Mouse (Mus musculus) lung, postnatal 4 days (tissue): ENCODE measurements around the gene Zdhhc23.

Experiments used
- DNase-seq, 2 experiments: peaks; one replicate each; pipeline ENCODE4 v3.0.0; 2021

Zdhhc23 gene

DNA sequence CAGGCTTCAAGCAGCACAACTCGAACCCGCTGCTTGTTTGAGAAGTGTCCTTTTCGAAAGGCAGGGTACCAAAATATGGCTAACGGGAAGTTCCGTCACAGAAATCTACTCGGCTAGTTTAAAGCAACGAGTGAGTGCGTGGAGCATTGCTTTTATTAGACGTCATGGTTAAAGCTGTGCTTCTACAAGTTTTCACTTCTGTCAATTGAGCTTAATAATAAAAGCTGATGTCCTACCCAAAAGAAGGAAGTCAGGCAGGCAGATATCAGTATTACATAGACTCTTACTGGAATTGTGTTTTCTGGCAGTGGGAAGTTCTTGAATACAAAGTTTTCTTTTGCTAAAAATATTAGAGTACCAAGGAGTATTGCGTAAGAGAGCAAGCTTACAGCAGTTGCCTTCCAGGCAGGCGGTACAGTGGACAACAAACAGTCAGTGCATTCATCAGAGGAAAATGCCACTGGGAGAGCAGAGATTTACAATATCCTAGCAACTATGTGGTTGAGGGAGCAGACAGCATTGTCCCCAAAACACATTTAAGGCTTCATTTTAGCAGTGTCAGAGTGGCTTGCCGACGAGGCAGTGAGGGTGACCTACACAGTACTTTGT, 13.7 kb downstream of the Zdhhc23 start:
- DNase-seq, result no peak

DNA sequence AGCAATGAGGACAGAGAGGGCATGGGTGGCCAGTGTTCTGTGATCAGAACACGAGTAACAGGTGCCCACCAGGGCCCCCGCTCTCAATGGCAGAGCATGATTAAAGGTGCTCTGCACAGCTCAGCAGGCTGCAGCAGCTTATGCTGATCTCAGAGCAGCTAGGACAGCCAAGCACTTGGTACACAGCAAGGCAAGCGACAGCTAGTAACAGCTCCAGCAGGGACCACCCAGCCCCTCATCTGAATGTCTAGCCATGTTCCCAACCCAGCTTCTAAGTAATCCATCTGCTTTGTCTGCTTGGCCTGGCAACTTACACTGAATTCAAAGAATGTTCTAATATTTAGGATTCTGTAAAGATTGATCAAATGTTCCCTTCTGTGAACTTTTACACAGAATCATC, 15.8 kb downstream of the Zdhhc23 start:
- no peak for DNase-seq

DNA sequence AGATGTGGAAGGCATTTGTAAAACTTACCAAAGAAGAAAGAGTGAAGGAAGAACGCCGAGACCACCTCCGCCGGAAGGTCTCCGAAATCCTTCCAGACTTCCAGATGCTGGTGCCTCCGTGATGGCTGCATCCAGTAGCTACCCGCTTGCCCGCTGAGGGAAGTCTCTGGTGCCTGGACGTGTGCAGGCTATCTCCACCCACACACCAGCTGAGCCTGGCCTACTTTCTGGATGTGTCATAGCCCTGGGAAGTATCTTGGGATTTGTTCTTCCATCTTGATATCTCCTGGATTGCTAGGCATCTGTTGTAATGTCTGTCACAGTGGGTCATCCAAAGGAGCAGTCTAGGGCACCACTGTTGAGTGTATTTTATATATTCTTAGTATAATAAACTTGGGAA, 16.3 kb downstream of the Zdhhc23 start:
- no peak for DNase-seq

GRCm38 (mm10) chr16:43958038-43958437, 21.6 kb downstream of the Zdhhc23 start:
- DNase-seq, result no peak

DNA sequence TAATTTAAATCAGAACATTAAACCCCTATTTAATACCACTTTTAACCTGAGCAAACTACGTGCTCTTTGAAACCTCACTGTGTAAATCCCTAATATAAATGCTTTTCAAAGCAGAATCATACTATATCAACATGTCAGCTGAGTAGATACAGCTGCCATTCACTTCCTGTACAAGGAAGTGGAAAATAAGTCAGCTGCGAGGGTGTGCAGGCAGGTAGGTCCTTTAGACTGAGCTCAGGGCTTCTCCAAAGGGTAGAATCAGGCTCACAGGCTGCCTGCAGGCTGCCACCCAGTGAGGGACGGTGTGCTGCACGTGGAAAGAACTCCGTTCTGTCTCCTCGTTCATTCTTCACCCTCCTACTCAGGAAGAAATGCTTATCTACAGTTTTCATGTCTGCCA, 24.7 kb downstream of the Zdhhc23 start:
- no peak for DNase-seq

DNA sequence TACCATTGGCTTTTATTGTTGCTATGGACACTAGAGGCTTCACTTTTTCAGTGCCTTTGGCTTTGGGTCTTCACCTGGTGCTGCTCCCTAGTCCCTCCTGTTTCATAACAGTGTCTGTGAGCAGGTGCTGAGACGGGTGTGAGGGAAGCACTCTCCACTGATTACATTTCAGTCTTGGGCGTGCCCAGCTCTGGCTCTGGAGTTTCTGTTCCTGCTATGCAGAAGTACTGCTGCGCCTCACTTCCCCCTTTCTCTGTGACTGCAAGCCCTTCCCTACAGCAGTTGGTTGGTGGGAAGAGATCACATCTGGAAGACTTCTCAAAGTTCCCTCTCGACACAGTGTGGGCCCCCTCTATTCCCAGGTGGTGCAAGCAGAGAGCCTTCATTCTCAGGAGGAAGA, 28.0 kb downstream of the Zdhhc23 start:
- DNase-seq, result peak; percentile 51

GRCm38 (mm10) chr16:43945869-43946268, 33.7 kb downstream of the Zdhhc23 start:
- no peak for DNase-seq

DNA sequence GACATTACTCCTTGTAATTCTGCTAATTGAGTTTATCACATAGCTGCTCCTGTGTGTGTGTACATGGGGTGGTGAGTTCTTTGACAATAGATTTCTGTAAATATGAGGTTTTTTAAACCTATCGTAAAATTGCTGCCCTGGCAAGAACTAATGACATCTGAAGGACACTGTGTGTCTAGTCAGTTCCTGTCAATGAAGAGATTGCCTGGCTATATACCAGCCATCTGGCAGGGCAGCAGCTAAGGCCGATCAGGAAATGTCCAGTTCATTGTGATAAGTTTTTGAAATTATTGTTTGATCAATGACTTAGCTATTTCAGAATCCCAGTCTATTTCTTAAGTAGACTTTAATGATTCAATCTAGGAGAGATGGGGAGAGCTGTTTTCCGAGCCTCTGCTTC, 34.2 kb downstream of the Zdhhc23 start:
- no peak for DNase-seq

DNA sequence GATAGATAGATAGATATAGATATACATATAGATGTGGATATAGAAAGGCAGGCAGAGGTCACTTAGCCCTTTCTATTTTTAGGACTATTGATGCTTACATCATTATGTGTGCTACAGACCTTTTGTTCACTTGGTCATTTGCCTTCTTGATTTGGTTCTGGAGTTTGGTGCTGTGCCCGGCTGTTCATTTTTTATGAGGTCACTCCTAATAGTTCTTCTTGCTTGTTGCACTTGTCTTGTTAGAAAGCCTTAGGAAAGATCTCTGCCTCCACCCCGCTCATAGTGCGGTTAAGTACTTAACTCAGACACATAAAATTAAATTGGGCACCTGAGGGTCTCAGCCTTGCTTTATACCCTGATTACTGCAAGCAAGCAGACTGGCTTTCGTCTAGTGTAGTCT, 38.7 kb downstream of the Zdhhc23 start:
- no peak for DNase-seq

- no peak for DNase-seq
Measured at GRCm38 (mm10) chr16:43935892-43936291, 43.7 kb downstream of the Zdhhc23 start.

DNA sequence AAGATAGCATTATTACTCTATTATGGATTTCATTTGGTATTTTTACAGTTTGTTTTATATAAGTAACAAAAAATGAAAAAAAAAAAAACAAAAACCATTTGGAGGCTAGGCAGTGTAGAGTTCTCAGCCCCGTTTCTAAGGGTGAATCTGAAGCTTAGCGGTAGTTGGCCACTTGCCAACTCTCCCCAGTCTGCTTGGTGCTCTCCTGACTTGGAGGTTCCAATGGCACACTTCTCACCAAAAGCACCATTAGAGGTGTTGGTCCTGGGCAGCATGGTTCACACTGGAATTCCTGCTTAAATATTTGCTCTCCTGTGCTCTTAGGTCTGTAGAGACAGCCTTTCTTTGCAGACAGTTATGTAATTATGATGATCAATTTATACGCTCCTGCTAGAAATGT, 44.2 kb downstream of the Zdhhc23 start:
- DNase-seq, result no peak

GRCm38 (mm10) chr16:43934856-43935255, 44.7 kb downstream of the Zdhhc23 start:
- no peak for DNase-seq

DNA sequence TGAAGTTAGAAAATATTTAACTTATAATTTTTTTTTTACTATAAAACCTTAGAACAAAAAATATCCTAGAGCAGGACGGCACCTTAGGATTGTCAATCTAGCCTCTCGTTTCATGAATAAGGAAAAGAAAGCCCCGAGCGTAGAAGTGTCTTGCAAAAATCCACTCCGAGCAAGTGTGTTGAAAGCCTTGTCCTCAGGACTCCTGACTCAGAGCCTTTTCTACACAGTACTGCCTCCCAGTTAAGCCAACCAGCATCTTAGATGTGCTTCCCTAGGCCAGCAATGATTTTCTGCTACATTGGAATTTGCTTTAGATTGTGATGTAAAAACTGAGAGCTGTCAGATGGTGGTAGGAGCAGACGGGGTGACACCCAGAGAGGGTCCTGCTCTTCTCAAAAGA, 46.5 kb downstream of the Zdhhc23 start:
- no peak for DNase-seq

GRCm38 (mm10) chr16:43932319-43932718, 47.3 kb downstream of the Zdhhc23 start:
- DNase-seq, result no peak

DNA sequence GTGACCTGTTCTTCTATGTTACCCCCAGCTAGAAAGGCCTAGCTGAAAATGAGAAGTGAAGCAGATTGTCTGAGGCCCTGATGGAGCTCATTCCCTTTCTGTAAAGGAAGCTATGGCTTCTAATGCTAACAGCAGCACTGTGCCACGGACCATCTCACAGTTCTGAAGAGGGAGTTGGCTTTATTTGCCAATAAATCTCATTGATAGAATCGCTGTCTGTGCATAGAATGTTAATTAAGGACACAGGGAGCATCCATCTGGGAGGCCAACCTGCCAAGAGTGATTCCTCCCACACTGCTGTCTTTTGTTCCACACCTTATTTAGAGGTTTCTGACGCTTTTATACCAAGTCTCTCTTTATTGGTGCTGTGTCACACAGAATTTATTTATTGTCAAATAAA, 48.1 kb downstream of the Zdhhc23 start:
- DNase-seq, result no peak

DNA sequence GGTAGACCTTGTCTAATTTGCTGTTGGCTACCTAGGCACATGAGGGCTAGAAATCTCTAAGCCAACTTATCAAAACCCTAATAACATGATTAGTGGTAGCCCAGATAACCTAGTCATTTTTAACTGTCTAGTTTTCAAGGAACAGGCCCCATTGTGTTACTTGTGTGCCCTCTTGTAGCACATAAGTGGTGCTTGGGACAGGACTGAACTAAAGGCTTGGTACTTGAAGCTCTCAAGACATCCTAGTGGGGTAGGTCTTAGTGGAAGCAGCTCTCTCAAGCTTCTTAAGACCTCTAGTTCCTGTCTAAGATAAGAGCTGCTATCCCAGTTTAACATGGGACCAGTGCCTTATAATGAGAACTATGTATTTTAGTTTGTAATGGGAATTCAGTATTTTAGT, 49.0 kb downstream of the Zdhhc23 start:
- no peak for DNase-seq

DNA sequence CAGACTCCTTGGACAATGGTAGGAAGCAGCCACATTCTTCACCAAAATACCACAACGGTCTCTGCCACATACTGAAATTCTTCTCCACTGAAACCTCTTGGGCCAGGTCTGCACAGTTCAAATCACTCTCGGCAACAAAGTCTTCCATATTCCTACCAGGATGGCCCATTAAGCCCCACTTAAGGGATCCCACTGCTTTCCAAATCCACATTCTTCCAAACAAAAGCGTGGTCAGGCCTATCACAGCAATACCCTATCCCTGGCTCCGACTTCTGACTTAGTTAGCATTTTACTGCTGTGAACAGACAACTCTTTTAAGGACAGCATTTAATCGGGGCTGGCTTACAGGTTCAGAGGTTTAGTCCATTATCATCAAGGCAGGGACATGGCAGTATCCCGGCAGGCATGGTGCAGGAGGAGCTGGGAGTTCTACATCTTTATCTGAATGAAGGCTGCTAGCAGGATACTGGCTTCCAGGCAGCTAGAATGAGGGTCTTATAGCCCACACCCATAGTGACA, 53.2 kb downstream of the Zdhhc23 start, which contains the start of gene Qtrt2:
Qtrt2 (minus strand) TSS at position 469 of the 519 bp plus-strand sequence.
- no peak for DNase-seq

DNA sequence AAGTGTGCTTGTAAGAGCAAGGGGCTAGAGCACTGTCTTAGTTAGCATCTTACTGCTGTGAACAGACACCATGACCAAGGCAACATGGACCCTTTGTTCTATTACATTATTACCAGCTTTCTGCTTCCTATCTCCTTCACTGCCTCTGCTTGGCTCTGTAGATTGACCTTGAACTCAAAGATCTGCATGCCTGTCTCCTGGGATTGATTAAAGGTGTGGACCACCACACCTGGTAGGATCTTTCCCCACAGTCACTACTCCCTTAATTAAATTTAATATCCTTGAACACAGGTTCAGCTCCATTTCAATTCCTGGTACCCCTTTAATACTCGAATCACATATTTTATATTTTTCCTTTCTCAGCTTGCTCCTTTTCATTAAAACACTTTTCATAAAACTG, 53.7 kb downstream of the Zdhhc23 start:
- DNase-seq, result no peak

DNA sequence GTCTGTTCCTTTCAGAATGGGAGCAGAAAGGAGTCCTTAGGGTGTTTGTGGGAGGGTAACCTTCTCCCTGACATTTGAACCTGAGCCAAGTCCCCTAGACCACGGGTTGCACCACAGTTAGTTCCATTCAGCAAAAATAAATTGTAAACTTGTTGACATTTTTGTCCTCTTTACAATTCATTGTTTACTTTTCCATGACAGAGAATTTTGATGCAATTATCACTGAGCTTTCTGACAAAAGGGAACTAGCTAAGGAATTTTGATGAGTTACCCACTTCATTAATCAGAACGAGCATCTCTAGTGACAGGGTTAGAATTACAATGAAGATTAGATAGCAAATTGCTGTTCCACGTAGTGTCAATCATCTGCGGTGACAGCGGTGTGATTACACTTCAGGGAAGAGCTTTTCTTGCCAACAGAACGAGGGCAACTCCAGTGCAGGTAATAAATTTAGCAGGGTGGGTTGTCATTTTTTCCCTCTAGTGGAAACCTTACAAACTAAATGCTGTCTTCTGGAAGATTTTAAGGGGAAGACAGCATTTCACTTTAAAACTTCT, 54.5 kb downstream of the Zdhhc23 start:
- DNase-seq, result no peak

- DNase-seq, result no peak
Measured at GRCm38 (mm10) chr16:43922630-43923029, 57.0 kb downstream of the Zdhhc23 start.

GRCm38 (mm10) chr16:43922024-43922423, 57.6 kb downstream of the Zdhhc23 start:
- DNase-seq, result no peak

GRCm38 (mm10) chr16:43918867-43919266, 60.7 kb downstream of the Zdhhc23 start:
- DNase-seq, result no peak
